Mouse (Mus musculus): ENCODE data around the gene Ubxn1. TPM values are rescaled to one million over a fixed set of nuclear protein-coding genes. Genes with fewer than 3 reads are reported as not detected.
A peak's percentile ranks its signal among the peaks of the same experiment; 100 is the strongest.

Gene Ubxn1
- polyA plus RNA-seq, 2 experiments = 127 to 154 TPM

DNA sequence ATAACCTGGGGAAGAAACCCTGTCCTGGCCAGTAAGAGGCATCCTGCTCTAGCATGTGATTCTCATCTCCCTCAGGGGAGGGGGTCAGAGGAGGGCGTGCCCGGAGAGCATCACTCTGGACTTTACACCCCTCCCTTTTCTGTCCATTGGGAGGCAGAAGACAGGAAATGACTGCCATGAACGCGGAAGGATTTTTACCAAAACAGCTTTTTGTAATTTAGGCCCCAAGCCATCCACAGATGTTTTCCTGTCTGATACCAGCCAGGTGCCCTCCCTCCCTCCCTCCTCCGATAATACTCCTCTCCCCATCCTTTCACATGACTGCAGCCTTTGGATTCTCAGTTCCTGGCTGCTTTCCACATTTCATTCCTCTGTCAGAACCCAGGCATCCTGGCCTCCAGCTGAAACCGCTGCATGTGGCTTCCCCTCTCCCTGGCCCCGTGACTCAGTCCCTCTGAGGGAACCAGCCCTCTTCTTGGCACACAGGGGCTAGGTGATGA lies 20.8 kb upstream of the Ubxn1 start, which contains the start of gene Lrrn4cl:
TSS of gene Lrrn4cl (plus strand) at position 367 of the 500 bp plus-strand sequence.
- ATAC-seq (ENCODE audit: low FRiP score, low read depth) (peak; percentile 70; the same call in 1 of the 2 replicates), DNase-seq (ENCODE audit: low spot score) (peak; percentile 52)
- peaks cover 8% of the 10 kb centered on the region for H3K4me1 ChIP-seq (ENCODE audit: control insufficient read depth, insufficient read depth, low read length)
- H3K4me2 ChIP-seq (replicated peaks; ENCODE audit: low read depth, low read length, severe bottlenecking) = 0 out of 2 replicates have a peak within 1 kb of the TSS, but pooled peaks have one; percentile 7
- H3K9me3 ChIP-seq (ENCODE audit: control insufficient read depth, low read length) = no peaks in the 10 kb centered on the region
- H3K4me3 ChIP-seq (replicated peaks; ENCODE audit: low read length) = no peak within 1 kb of the TSS
- 0 out of 2 replicates have a peak within 1 kb of the TSS, but pooled peaks have one; percentile 21 for H3K9ac ChIP-seq (ENCODE audit: low read depth, low read length, severe bottlenecking)
- H3K36me3 ChIP-seq (ENCODE audit: control insufficient read depth, insufficient read depth, low read length) = peaks cover 21% of the 10 kb centered on the region
- no peak for TF ChIP-seq POLR2A (IDR thresholded peaks at IDR 0.05; ENCODE audit: borderline replicate concordance, extremely low read depth, insufficient read depth, insufficient read length)
- 13% methylated on average over 7 of the region's 7 CpGs for WGBS
- no peaks in the 10 kb centered on the region for H3K27me3 ChIP-seq (ENCODE audit: control insufficient read depth, insufficient read depth, low read length)
- peak within 1 kb of the TSS; percentile 39 for H3K27ac ChIP-seq (replicated peaks; ENCODE audit: low read depth, low read length)

DNA sequence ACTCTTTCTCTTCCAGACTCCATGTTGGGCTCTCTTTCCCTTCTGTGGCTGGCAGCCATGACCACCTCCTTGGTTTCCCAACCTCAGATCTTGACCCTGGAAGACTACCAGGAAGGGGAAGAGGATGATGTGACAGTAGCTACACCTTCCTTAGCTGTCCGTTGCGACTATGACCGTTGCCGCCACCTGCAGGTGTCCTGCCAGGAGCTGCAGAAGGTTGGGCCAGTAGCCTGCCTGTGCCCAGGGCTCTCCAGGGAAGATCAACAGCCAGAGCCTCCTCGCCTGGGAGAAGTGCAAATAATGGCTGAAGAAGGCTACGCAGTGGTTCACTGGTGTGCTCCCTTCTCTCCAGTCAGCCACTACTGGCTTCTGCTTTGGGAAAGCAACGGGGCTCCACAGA lies 19.7 kb upstream of the Ubxn1 start:
- Histone ChIP-seq H3K27me3 (ENCODE audit: control insufficient read depth, insufficient read depth, low read length) (no peaks in the 10 kb centered on the region), H3K4me3 (replicated peaks; ENCODE audit: low read length) (no peak overlapping the region), H3K27ac (replicated peaks; ENCODE audit: low read depth, low read length) (no peak overlapping the region), H3K4me2 (replicated peaks; ENCODE audit: low read depth, low read length, severe bottlenecking) (no peak overlapping the region), H3K9ac (ENCODE audit: low read depth, low read length, severe bottlenecking) (no peak overlapping the region), H3K9me3 (ENCODE audit: control insufficient read depth, low read length) (no peaks in the 10 kb centered on the region), H3K36me3 (ENCODE audit: control insufficient read depth, insufficient read depth, low read length) (peaks cover 14% of the 10 kb centered on the region), H3K4me1 (ENCODE audit: control insufficient read depth, insufficient read depth, low read length) (peaks cover 8% of the 10 kb centered on the region)
- no peak for DNase-seq (ENCODE audit: low spot score)
- WGBS = 52% methylated on average over 7 of the region's 7 CpGs
- TF ChIP-seq POLR2A (IDR thresholded peaks at IDR 0.05; ENCODE audit: borderline replicate concordance, extremely low read depth, insufficient read depth, insufficient read length) = no peak
- no peak for ATAC-seq (ENCODE audit: low FRiP score, low read depth)

DNA sequence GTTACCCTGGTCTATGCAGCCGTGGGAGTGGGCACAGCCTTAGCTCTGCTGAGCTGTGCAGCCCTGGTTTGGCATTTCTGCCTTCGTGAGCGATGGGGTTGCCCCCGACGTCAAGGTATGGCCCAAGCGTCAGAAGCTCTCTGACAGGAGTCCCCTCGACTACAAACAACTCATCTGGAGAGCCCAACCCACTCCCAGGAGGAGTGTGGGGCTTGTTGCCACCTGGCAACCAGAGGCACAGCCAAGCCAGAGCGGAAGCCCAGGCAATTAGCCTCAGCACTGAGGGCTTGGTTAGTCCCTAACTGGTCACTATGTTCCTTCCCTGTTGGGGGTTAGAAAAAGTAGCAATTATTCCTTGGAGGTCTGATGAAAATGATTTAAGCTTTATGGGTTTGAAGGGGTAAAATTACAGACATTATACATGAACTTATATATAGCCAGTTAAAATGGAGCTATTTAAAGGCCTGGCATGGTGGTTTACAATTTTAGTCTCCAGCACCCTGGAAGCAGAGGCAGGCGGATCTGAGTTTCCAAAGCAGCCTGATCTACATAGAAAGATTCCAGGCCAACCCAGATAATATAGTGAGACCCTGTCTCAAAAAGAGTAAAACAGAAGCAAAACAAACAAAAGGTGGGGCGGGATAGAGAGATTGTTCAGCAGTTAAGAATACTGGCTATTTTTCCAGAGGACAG lies 18.9 kb upstream of the Ubxn1 start:
- Histone ChIP-seq H3K9me3 (ENCODE audit: control insufficient read depth, low read length) (no peaks in the 10 kb centered on the region), H3K9ac (ENCODE audit: low read depth, low read length, severe bottlenecking) (no peak overlapping the region), H3K4me2 (replicated peaks; ENCODE audit: low read depth, low read length, severe bottlenecking) (no peak overlapping the region), H3K27ac (replicated peaks; ENCODE audit: low read depth, low read length) (no peak overlapping the region), H3K4me1 (ENCODE audit: control insufficient read depth, insufficient read depth, low read length) (peaks cover 8% of the 10 kb centered on the region), H3K27me3 (ENCODE audit: control insufficient read depth, insufficient read depth, low read length) (no peaks in the 10 kb centered on the region), H3K36me3 (ENCODE audit: control insufficient read depth, insufficient read depth, low read length) (peaks cover 6% of the 10 kb centered on the region; the same call in 1 of the 2 replicates), H3K4me3 (replicated peaks; ENCODE audit: low read length) (no peak overlapping the region)
- no peak for ATAC-seq (ENCODE audit: low FRiP score, low read depth)
- WGBS = 46% methylated on average over 10 of the region's 10 CpGs
- no peak for DNase-seq (ENCODE audit: low spot score)
- no peak for TF ChIP-seq POLR2A (IDR thresholded peaks at IDR 0.05; ENCODE audit: borderline replicate concordance, extremely low read depth, insufficient read depth, insufficient read length)

- DNase-seq (ENCODE audit: low spot score) (no peak), ATAC-seq (ENCODE audit: low FRiP score, low read depth) (no peak)
- Histone ChIP-seq H3K9ac (ENCODE audit: low read depth, low read length, severe bottlenecking) (no peak overlapping the region), H3K27ac (replicated peaks; ENCODE audit: low read depth, low read length) (no peak overlapping the region), H3K27me3 (ENCODE audit: control insufficient read depth, insufficient read depth, low read length) (no peaks in the 10 kb centered on the region), H3K4me3 (replicated peaks; ENCODE audit: low read length) (no peak overlapping the region), H3K9me3 (ENCODE audit: control insufficient read depth, low read length) (no peaks in the 10 kb centered on the region), H3K4me2 (replicated peaks; ENCODE audit: low read depth, low read length, severe bottlenecking) (no peak overlapping the region), H3K36me3 (ENCODE audit: control insufficient read depth, insufficient read depth, low read length) (no peaks in the 10 kb centered on the region), H3K4me1 (ENCODE audit: control insufficient read depth, insufficient read depth, low read length) (peaks cover 8% of the 10 kb centered on the region)
- TF ChIP-seq POLR2A (IDR thresholded peaks at IDR 0.05; ENCODE audit: borderline replicate concordance, extremely low read depth, insufficient read depth, insufficient read length) = no peak
- WGBS = 78% methylated on average over 3 of the region's 3 CpGs
Measured at GRCm38 (mm10) chr19:8853117-8853516, 18.2 kb upstream of the Ubxn1 start.

DNA sequence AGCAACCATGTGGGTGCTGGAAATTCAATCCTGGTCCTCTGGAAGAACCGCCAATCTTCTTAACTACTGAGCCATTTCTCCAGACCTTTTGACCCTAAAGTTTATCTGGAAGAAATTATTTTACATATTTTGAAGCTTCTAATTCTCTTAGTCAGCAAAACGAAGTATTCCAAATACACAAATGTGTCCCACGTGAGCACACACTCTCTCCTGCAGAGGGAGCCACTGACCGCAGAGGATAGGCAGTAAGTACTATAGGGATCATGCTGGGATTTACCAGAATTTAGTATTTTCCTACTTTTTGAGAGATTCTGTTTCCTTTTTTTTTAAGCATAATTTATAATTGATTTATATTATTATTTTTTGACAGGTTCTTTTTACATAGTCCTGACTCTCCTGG lies 13.6 kb upstream of the Ubxn1 start:
- Histone ChIP-seq H3K4me2 (replicated peaks; ENCODE audit: low read depth, low read length, severe bottlenecking) (no peak overlapping the region), H3K27ac (replicated peaks; ENCODE audit: low read depth, low read length) (no peak overlapping the region), H3K9ac (ENCODE audit: low read depth, low read length, severe bottlenecking) (no peak overlapping the region), H3K9me3 (ENCODE audit: control insufficient read depth, low read length) (no peaks in the 10 kb centered on the region), H3K36me3 (ENCODE audit: control insufficient read depth, insufficient read depth, low read length) (no peaks in the 10 kb centered on the region), H3K4me1 (ENCODE audit: control insufficient read depth, insufficient read depth, low read length) (no peaks in the 10 kb centered on the region), H3K4me3 (replicated peaks; ENCODE audit: low read length) (no peak overlapping the region), H3K27me3 (ENCODE audit: control insufficient read depth, insufficient read depth, low read length) (no peaks in the 10 kb centered on the region)
- DNase-seq (ENCODE audit: low spot score) = no peak
- TF ChIP-seq POLR2A (IDR thresholded peaks at IDR 0.05; ENCODE audit: borderline replicate concordance, extremely low read depth, insufficient read depth, insufficient read length) = no peak
- WGBS = 35% methylated on average over 4 of the region's 4 CpGs
- ATAC-seq (ENCODE audit: low FRiP score, low read depth) = no peak
